Mouse (Mus musculus): ENCODE data around the gene Gpr68. TPM values are rescaled to one million over a fixed set of nuclear protein-coding genes. Genes with fewer than 3 reads are reported as not detected.

The Gpr68 gene
- polyA plus RNA-seq, 1 experiment from 2014 or later: 0.85 TPM

DNA sequence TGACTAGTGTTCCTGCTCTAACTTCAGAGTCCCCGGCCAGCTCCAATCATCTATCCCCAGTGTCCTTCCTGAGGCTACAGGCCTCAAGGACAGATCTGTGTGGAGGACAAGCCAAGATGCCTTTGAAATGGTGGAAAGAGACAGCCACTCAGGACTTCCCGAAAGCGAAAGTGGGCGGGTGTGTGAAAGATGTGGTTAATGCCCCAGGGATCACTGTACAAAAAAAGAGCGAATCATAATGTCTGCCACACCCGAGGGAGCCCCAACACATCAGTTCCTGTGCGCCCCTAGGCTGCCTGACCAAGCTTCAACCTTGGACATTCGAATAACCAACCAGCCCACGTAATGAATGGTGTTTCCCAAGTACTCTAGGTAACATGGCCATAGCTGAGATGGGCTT is 20.3 kb upstream of the Gpr68 start:
- H3K9ac ChIP-seq (ENCODE audit: low read length): no peak overlapping the region
- ATAC-seq (ENCODE audit: insufficient read depth, low FRiP score): no peak
- no peaks in the 10 kb centered on the region for H3K27me3 ChIP-seq (ENCODE audit: control insufficient read depth, insufficient read depth, low read length)
- no peak overlapping the region for H3K27ac ChIP-seq (ENCODE audit: low read length)
- H3K9me3 ChIP-seq (replicated peaks; ENCODE audit: control insufficient read depth, low read length): no peaks in the 10 kb centered on the region
- H3K4me1 ChIP-seq (ENCODE audit: control insufficient read depth, insufficient read depth, low read length): no peaks in the 10 kb centered on the region
- H3K4me3 ChIP-seq (replicated peaks; ENCODE audit: low read length): no peak overlapping the region
- 87% methylated on average over 9 of the region's 9 CpGs for WGBS
- no peak overlapping the region for H3K4me2 ChIP-seq (ENCODE audit: low read depth, low read length)
- no peaks in the 10 kb centered on the region for H3K36me3 ChIP-seq (ENCODE audit: control insufficient read depth, insufficient read depth, low read length)

DNA sequence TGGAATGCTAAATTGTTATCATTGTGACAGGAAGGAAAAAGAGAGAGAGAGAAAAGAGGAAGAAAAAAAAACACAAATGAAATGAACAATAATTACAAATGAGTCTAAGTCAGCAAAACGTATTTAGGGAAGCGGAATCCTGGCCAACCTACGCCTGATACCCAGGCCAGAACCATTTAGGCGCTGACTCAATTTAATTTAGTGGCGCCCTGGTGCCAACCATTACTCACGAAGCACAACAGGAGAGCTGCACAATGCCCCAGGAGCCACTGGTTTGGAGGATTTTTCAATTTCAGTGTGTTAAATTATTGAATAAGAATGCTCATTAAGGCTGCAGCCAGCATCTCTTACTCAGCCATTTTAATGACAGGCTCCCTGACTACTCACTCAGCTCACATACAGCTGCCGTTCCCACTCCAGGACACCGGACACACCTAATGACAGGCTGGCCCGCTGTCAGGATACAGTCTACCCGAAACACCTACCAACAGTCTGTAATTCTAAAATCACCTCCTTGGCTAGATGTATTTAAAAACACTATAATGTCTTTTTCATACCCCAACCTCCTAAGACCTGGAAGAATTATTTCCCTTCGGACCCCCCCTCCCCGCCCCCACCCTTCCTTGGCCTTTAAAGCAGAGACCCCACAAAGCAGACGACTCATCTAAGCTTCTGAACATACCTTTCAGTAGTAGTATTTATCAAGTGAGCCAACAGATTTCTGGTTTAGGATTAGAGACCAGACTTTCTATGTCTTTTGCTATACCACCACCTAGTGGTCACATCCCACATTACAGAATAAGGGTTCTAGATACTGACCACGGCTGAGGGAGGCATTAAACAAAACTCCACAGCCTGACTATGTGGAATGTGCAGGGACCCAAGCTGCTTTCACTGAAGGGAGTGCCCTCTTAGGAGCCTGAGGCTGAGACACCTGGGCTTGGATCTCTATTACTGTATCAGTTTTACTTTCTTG is 17.9 kb upstream of the Gpr68 start:
- H3K27me3 ChIP-seq (ENCODE audit: control insufficient read depth, insufficient read depth, low read length): no peaks in the 10 kb centered on the region
- no peaks in the 10 kb centered on the region for H3K36me3 ChIP-seq (ENCODE audit: control insufficient read depth, insufficient read depth, low read length)
- no peak overlapping the region for H3K9ac ChIP-seq (ENCODE audit: low read length)
- peak; percentile 67; the same call in 1 of the 2 replicates for ATAC-seq (ENCODE audit: insufficient read depth, low FRiP score)
- H3K4me2 ChIP-seq (ENCODE audit: low read depth, low read length): no peak overlapping the region
- H3K27ac ChIP-seq (ENCODE audit: low read length): no peak overlapping the region
- H3K9me3 ChIP-seq (replicated peaks; ENCODE audit: control insufficient read depth, low read length): no peaks in the 10 kb centered on the region
- no peaks in the 10 kb centered on the region for H3K4me1 ChIP-seq (ENCODE audit: control insufficient read depth, insufficient read depth, low read length)
- WGBS: 72% methylated on average over 14 of the region's 14 CpGs
- H3K4me3 ChIP-seq (replicated peaks; ENCODE audit: low read length): no peak overlapping the region

DNA sequence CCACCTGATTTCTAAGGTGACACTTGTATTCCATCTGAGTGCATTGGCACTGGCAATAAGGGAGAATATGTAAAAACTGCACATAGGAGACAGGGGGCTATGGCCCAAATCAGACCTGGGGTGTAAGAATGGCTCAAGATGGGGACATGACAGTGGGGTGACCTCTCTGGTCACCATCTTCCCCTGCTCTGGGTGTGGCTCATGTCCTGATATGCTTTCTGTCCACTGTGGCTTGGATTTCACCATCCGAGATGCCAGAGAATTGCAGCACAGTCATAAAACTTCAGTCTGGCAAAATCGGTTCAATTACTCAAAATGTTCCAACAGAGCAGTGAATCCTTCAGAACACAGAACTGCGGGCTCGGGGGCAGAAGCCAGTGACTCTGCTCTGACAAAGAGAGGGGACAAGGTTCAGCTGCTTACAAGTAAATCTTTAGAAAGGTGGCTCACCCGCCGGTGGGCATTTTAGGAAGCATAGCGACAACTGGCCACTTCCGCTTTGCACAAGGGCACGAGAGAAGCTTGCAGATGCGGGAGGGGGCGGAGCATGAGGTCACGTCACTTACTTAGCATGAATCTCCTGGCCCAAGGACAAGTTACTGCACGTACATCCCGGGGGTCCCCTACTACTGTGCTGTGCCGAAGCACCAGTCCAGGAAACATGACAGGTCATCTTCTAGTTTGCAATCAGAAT is 16.8 kb upstream of the Gpr68 start:
- Histone ChIP-seq H3K4me2 (ENCODE audit: low read depth, low read length) (no peak overlapping the region), H3K36me3 (ENCODE audit: control insufficient read depth, insufficient read depth, low read length) (no peaks in the 10 kb centered on the region), H3K9me3 (replicated peaks; ENCODE audit: control insufficient read depth, low read length) (no peaks in the 10 kb centered on the region), H3K4me3 (replicated peaks; ENCODE audit: low read length) (no peak overlapping the region), H3K27ac (ENCODE audit: low read length) (no peak overlapping the region), H3K4me1 (ENCODE audit: control insufficient read depth, insufficient read depth, low read length) (no peaks in the 10 kb centered on the region), H3K9ac (ENCODE audit: low read length) (no peak overlapping the region), H3K27me3 (ENCODE audit: control insufficient read depth, insufficient read depth, low read length) (no peaks in the 10 kb centered on the region)
- no peak for ATAC-seq (ENCODE audit: insufficient read depth, low FRiP score)
- 83% methylated on average over 15 of the region's 15 CpGs for whole genome bisulfite sequencing

DNA sequence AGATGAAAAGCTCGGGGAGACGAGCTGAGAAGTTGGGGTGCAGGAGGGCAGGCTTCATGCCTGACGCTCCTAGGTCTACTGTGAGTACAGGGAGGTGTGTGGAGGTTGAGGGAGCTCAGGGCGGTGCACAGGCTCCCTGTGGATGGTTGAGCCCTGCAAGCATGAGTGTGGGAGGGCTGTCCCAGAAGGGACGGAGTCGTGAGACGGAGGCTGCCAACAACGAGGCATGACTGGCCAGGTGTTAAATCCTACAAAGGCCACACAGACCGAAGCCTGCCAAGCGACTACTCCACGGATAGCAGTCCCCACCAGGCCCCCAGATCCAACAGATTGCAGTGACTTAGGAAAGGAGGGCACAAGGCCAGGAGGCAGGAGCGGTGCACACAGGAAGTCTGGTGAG is 2.7 kb upstream of the Gpr68 start:
- no peak overlapping the region for H3K9ac ChIP-seq (ENCODE audit: low read length)
- ATAC-seq (ENCODE audit: insufficient read depth, low FRiP score): no peak
- WGBS: 80% methylated on average over 12 of the region's 12 CpGs

DNA sequence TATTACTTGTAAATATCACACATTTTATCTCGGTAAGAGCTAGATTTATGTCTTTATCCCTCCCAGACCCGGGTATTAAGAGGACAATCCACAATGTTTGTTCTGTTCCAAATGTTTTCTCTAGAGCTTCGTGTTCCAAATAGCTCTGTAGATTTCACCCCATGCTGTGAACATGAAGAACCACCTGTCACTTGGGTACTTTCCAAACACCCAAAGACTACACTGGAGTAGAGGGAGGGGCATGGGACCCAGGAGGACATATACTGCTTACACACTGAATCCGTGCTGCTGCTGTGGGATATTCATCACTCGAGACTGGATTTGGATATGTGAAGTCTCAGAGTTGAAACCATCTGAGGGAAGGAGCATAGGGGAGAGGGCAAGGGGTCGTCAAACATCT is 1.8 kb upstream of the Gpr68 start:
- Histone ChIP-seq H3K9me3 (replicated peaks; ENCODE audit: control insufficient read depth, low read length) (no peaks in the 10 kb centered on the region), H3K9ac (ENCODE audit: low read length) (no peak overlapping the region), H3K27ac (ENCODE audit: low read length) (no peak overlapping the region), H3K4me3 (replicated peaks; ENCODE audit: low read length) (no peak overlapping the region), H3K27me3 (ENCODE audit: control insufficient read depth, insufficient read depth, low read length) (no peaks in the 10 kb centered on the region), H3K4me2 (ENCODE audit: low read depth, low read length) (no peak overlapping the region), H3K4me1 (ENCODE audit: control insufficient read depth, insufficient read depth, low read length) (0 out of 2 replicates have a peak, but pooled peaks cover 4% of the 10 kb centered on the region), H3K36me3 (ENCODE audit: control insufficient read depth, insufficient read depth, low read length) (no peaks in the 10 kb centered on the region)
- WGBS: 48% methylated on average over 6 of the region's 6 CpGs
- ATAC-seq (ENCODE audit: insufficient read depth, low FRiP score): no peak

More for the DNA sequence above, 2.7 kb upstream of the Gpr68 start:
- H3K27ac ChIP-seq (ENCODE audit: low read length): no peak overlapping the region
- H3K4me1 ChIP-seq (ENCODE audit: control insufficient read depth, insufficient read depth, low read length): 0 out of 2 replicates have a peak, but pooled peaks cover 4% of the 10 kb centered on the region
- no peaks in the 10 kb centered on the region for H3K9me3 ChIP-seq (replicated peaks; ENCODE audit: control insufficient read depth, low read length)
- no peak overlapping the region for H3K4me2 ChIP-seq (ENCODE audit: low read depth, low read length)
- H3K36me3 ChIP-seq (ENCODE audit: control insufficient read depth, insufficient read depth, low read length): no peaks in the 10 kb centered on the region
- H3K27me3 ChIP-seq (ENCODE audit: control insufficient read depth, insufficient read depth, low read length): no peaks in the 10 kb centered on the region
- no peak overlapping the region for H3K4me3 ChIP-seq (replicated peaks; ENCODE audit: low read length)

DNA sequence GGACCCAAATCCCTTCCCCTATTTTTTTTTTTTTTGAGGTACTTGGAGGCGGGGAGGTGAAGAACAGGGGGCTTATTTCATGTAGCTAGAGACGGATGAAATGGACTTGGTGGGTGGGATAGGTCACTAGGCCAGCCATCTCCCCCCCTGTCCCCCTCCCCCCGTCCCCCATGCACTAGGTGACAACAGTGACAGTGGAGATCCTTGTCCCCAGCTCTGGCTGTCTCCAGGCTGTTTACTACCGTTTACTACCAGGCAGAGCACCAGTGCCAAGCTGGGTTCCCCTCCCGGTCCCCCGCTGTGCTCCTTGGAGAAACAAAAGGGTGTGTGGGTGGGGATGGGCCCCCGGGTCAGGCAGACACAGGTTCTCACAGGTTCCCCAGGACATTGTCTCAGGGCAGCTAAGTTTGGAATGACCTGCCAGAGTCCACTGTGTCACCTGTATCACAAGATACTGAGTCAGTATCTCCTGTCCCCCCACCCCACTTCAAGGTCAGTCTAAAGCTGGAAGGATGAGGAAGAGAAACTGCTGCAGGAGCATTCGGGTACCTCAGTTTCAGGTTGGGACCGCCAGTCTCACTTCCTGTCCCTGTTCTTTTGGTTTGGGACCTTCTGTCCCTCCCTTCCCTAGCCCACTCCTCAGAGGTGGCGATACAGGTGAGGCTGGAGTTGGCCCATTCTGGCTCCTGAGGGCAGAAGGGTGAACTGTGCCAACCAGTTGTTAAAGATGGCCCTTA is 468 bp upstream of the Gpr68 start:
- Histone ChIP-seq H3K27ac (ENCODE audit: low read length) (no peak overlapping the region), H3K9ac (ENCODE audit: low read length) (peak overlapping the region; percentile 68), H3K4me1 (ENCODE audit: control insufficient read depth, insufficient read depth, low read length) (0 out of 2 replicates have a peak, but pooled peaks cover 4% of the 10 kb centered on the region), H3K27me3 (ENCODE audit: control insufficient read depth, insufficient read depth, low read length) (no peaks in the 10 kb centered on the region), H3K4me2 (ENCODE audit: low read depth, low read length) (peak overlapping the region; percentile 84), H3K4me3 (replicated peaks; ENCODE audit: low read length) (peak overlapping the region; percentile 48), H3K9me3 (replicated peaks; ENCODE audit: control insufficient read depth, low read length) (no peaks in the 10 kb centered on the region), H3K36me3 (ENCODE audit: control insufficient read depth, insufficient read depth, low read length) (no peaks in the 10 kb centered on the region)
- ATAC-seq (ENCODE audit: insufficient read depth, low FRiP score): no peak
- WGBS: 26% methylated on average over 10 of the region's 10 CpGs

DNA sequence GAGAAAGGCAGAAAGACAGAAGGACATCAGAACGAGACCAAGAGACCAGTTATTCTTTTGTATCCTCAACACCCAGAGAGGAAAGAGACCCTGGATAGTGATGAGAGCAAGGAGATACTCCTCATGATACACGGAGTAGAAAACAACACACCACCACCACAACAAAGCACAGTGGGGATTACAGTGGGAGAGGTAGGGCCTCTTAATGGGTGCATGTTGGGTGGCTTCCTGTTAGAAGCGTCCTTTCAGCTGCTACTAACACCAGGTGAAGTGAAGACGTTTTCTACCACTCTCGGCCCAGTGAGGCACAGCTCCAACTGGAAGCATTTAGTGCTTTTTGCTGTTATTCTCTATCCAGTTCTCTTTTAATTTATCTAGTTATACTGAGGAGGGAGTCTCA is 1.1 kb downstream of the Gpr68 start:
- no peaks in the 10 kb centered on the region for H3K9me3 ChIP-seq (replicated peaks; ENCODE audit: control insufficient read depth, low read length)
- 0 out of 2 replicates have a peak, but pooled peaks cover 4% of the 10 kb centered on the region for H3K4me1 ChIP-seq (ENCODE audit: control insufficient read depth, insufficient read depth, low read length)
- 84% methylated on average over 5 of the region's 5 CpGs for WGBS
- no peak overlapping the region for H3K27ac ChIP-seq (ENCODE audit: low read length)
- no peak overlapping the region for H3K4me3 ChIP-seq (replicated peaks; ENCODE audit: low read length)
- no peak overlapping the region for H3K4me2 ChIP-seq (ENCODE audit: low read depth, low read length)
- ATAC-seq (ENCODE audit: insufficient read depth, low FRiP score): no peak
- no peak overlapping the region for H3K9ac ChIP-seq (ENCODE audit: low read length)
- H3K36me3 ChIP-seq (ENCODE audit: control insufficient read depth, insufficient read depth, low read length): no peaks in the 10 kb centered on the region
- H3K27me3 ChIP-seq (ENCODE audit: control insufficient read depth, insufficient read depth, low read length): no peaks in the 10 kb centered on the region; the same call in 1 of the 2 replicates

DNA sequence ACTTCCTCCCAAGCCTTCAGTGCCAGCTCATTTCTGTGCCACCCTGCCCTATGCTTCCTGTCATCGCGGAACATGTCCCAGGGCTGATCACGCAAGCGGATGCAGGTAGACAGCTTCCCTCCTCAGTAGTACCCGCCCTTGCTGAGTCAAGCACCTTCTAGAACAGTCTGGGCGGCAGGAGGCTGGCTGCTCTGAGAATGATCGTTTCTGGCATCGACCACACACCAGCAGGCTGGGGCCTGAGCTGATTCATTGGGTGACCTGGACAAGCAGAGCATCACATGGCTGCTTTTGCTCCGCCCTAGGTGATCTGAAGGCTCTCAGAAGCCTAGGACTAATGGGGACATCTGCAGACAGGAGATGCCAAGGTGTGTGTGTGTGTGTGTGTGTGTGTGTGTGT is 4.2 kb downstream of the Gpr68 start:
- H3K9me3 ChIP-seq (replicated peaks; ENCODE audit: control insufficient read depth, low read length): no peaks in the 10 kb centered on the region
- H3K9ac ChIP-seq (ENCODE audit: low read length): no peak overlapping the region
- H3K27me3 ChIP-seq (ENCODE audit: control insufficient read depth, insufficient read depth, low read length): peaks cover 19% of the 10 kb centered on the region
- WGBS: 78% methylated on average over 9 of the region's 9 CpGs
- H3K36me3 ChIP-seq (ENCODE audit: control insufficient read depth, insufficient read depth, low read length): no peaks in the 10 kb centered on the region
- no peak overlapping the region for H3K27ac ChIP-seq (ENCODE audit: low read length)
- H3K4me1 ChIP-seq (ENCODE audit: control insufficient read depth, insufficient read depth, low read length): peaks cover 8% of the 10 kb centered on the region
- no peak overlapping the region for H3K4me2 ChIP-seq (ENCODE audit: low read depth, low read length)
- ATAC-seq (ENCODE audit: insufficient read depth, low FRiP score): no peak
- no peak overlapping the region for H3K4me3 ChIP-seq (replicated peaks; ENCODE audit: low read length)

Measured in stomach, embryonic 16.5 days (tissue).